Mouse (Mus musculus) limb, embryonic 13.5 days (tissue): ENCODE results near the gene Stk19. TPM values are rescaled to one million over a fixed set of nuclear protein-coding genes. Genes with fewer than 3 reads are reported as not detected.
"Not testable (repeated sequence)": the region's sequence is repeated elsewhere in the genome, so short reads cannot be mapped to it uniquely, and the experiment has no call there.

Source experiments
- ATAC-seq: fragments of 200-750 bp; cut with Nextera tagmentation; 2 replicates; pipeline ENCODE4 v1.8.0; 2017; ENCODE audit warnings: low read depth, moderate number of reproducible peaks, moderate TSS enrichment; ENCODE audit not compliant: low FRiP score
- H3K27ac ChIP-seq: fragments of 300-500 bp; sonication (generic); 2 replicates; pipeline ENCODE4 v1.5.1; 2015; ENCODE audit warnings: inconsistent platforms, mild to moderate bottlenecking, moderate library complexity
- H3K27me3 ChIP-seq: fragments of 300-500 bp; sonication (generic); 2 replicates; pipeline ENCODE4 v1.6.1; 2015; ENCODE audit warnings: mild to moderate bottlenecking, inconsistent platforms
- H3K36me3 ChIP-seq: fragments of 300-500 bp; sonication (generic); 2 replicates; pipeline ENCODE4 v1.6.1; 2015; ENCODE audit warnings: inconsistent platforms, mild to moderate bottlenecking, moderate library complexity
- H3K4me1 ChIP-seq: fragments of 300-500 bp; sonication (generic); 2 replicates; pipeline ENCODE4 v1.6.1; 2015; ENCODE audit warnings: inconsistent platforms
- H3K4me2 ChIP-seq: fragments of 300-500 bp; sonication (generic); replicated peaks from 2 replicates; pipeline ENCODE4 v1.6.1; 2015; ENCODE audit warnings: inconsistent platforms, mild to moderate bottlenecking, moderate library complexity
- H3K4me3 ChIP-seq: fragments of 300-500 bp; sonication (generic); 2 replicates; pipeline ENCODE4 v1.5.1; 2015; ENCODE audit warnings: moderate library complexity, mild to moderate bottlenecking, inconsistent platforms
- H3K9ac ChIP-seq: fragments of 300-500 bp; sonication (generic); 2 replicates; pipeline ENCODE4 v1.6.1; 2015; ENCODE audit warnings: mild to moderate bottlenecking, inconsistent platforms
- H3K9me3 ChIP-seq: fragments of 300-500 bp; sonication (generic); 2 replicates; pipeline ENCODE4 v1.6.1; 2016; ENCODE audit warnings: inconsistent platforms
- WGBS: fragments of 180-500 bp; shearing (Covaris S2); methylation state at CpG from one replicate; pipeline ENCODE4 v1.1.7; 2015; 5-methylcytosine and 5-hydroxymethylcytosine counted together
- polyA plus RNA-seq: library from polyadenylated mRNA; unstranded; fragments of >200 nt; fragmentation: Nextera tagmentation; extraction: Ambion mirVana; gene quantifications from 2 replicates; pipeline ENCODE4 v1.2.1, GENCODE M21; 2015

Gene Stk19
- polyA plus RNA-seq, 1 experiment from 2014 or later = 28.7 TPM

DNA sequence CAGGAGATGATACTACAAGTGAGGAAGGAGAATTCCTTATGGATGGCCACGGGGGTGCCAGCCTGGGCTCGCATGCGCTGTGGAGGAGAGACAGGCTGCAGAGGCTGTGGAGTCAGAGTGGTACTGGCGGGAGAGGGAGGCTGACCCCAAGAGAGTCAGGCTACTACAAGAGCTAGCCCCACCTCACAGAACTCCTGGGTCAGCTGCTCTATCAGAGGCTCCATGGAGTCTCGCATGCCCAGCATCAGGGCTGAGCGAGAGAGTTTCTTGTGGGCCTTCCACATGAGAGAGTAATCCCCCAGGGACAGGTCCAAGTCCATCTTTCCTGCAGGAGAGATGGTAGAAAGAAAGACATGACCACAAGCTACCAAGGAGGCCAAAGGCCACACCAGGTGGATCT lies 33.4 kb downstream of the Stk19 start:
- H3K4me3 ChIP-seq, H3K36me3 ChIP-seq, H3K9ac ChIP-seq, H3K4me2 ChIP-seq, H3K9me3 ChIP-seq, ATAC-seq, H3K27ac ChIP-seq, H3K27me3 ChIP-seq, H3K4me1 ChIP-seq: not testable (repeated sequence)
- 93% methylated on average over 6 of the region's 6 CpGs for WGBS

DNA sequence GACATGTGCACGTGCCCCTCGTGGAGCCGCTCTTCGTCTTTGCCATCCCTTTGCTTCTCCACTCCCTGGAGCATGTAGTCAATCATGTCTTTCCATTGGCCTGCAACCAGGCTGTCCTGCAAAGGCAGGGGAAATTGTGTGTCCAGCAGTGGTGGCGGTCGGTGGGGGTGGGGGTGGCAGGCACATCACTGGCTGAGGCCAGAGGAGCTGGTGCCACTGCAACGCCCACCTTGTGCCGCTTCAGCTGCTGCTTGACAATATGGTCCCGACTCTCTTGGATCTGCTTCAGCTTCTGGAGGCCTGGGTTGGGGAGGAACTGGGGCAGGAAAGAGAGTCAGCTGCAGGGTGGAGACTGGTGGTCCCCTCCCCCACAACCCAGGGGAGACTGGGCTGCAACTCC lies 34.0 kb downstream of the Stk19 start:
- 94% methylated on average over 9 of the region's 9 CpGs for WGBS
- H3K4me3 ChIP-seq, H3K4me1 ChIP-seq, H3K4me2 ChIP-seq, H3K9ac ChIP-seq, H3K27ac ChIP-seq, H3K27me3 ChIP-seq, H3K9me3 ChIP-seq, H3K36me3 ChIP-seq, ATAC-seq: not testable (repeated sequence)

DNA sequence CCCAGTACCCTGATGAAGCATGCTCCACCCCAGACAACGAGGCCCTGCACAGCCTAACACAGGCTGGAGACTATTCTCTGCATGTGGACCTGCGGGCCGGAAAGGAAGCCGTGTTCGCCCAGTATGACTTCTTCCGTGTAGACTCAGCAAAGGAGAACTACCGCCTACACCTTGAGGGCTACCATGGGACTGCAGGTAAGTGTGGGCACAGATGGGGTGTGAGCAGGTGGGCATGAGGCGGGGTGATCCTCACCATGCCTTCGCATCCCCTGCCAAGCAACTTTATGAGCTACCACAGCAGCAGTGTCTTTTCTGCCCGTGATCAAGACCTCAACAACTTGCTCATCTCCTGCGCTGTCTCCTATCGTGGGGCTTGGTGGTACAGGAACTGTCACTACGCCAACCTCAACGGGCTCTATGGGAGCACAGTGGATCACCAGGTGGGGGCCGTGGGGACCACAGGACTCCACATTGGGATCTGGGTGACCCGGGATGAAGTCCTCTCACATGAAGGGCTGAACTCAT lies 35.9 kb downstream of the Stk19 start:
- not testable (repeated sequence) for H3K36me3 ChIP-seq, H3K27ac ChIP-seq, ATAC-seq, H3K4me2 ChIP-seq, H3K4me1 ChIP-seq, H3K9ac ChIP-seq, H3K27me3 ChIP-seq, H3K9me3 ChIP-seq, H3K4me3 ChIP-seq
- WGBS = 95% methylated on average over 16 of the region's 16 CpGs

DNA sequence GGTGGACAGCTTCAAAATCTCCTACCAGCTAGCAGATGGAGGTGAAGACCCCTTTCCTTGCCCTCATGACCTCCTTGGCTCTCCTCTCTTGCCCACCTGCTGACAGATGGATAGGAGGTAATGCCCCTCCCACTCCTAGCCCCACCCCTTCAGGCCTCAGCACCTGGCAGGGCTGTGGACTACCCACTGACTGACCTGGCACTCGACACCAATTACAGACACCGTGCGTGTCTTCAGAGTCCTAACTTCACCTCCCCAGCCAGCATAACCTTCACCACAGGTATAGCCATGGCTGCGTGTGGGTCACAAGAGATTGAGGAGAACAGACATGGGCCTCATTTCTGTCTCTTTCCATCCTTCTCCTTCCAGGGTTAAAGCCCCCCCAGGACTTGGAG lies 37.2 kb downstream of the Stk19 start:
- Histone ChIP-seq H3K4me3 (no peak overlapping the region), H3K4me2 (no peak overlapping the region), H3K4me1 (no peaks in the 10 kb centered on the region), H3K27me3 (no peaks in the 10 kb centered on the region), H3K9ac (no peak overlapping the region), H3K9me3 (no peaks in the 10 kb centered on the region), H3K36me3 (no peaks in the 10 kb centered on the region), H3K27ac (no peak overlapping the region)
- no peak for ATAC-seq
- WGBS = 90% methylated on average over 4 of the region's 4 CpGs

DNA sequence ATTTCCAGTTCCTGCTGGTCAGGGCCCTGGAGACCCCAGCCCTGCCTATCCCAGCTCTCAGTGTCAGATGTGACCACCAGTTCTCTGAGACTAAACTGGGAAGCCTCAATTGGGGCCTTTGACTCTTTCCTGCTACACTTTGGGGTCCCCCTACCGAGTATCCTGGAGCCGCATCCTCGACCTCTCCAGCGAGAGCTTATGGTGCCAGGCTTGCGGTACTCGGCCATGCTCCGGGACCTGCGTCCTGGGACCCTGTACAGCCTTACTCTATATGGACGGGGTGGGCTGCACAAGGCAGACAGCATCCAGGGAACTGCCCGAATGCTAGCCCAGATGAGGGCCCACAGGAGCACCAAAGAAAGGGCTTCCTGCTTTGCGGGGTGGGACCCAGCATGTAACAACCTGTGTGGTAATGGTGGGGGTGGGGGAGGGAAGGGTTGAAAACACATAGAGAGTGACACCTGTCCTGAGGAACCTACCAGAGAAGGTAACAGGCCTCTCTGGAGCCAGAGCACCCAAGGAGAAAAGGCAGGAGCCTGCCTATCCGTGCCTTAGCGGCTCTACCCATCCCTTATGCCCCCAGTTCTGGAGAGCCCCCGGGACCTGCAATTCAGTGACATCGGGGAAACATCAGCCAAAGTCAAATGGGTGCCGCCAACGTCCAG lies 37.7 kb downstream of the Stk19 start:
- H3K9me3 ChIP-seq = no peaks in the 10 kb centered on the region
- no peak overlapping the region for H3K4me2 ChIP-seq
- no peak for ATAC-seq
- 89% methylated on average over 14 of the region's 17 CpGs for WGBS
- H3K4me1 ChIP-seq = no peaks in the 10 kb centered on the region
- H3K27ac ChIP-seq = no peak overlapping the region
- H3K36me3 ChIP-seq = no peaks in the 10 kb centered on the region
- H3K9ac ChIP-seq = no peak overlapping the region
- H3K27me3 ChIP-seq = no peaks in the 10 kb centered on the region
- H3K4me3 ChIP-seq = no peak overlapping the region

DNA sequence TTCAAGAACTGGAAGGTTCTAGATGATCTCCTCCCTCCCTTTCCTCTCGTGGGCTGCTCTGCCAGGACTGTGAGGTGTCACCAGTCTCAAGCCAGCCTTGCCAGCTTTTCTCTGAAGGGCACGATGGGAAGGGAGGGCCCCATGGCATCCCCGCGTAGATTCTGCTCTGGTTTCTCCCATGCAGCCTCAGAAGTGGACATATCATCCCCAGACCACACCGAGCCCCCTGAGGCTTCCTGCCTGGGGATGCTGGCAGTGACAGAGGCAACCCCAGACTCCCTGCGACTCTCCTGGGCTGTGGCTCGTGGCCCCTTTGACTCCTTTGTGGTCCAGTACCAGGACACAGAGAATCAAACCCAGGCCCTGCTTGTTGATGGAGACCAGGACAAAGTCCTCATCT lies 38.7 kb downstream of the Stk19 start:
- not testable (repeated sequence) for H3K4me2 ChIP-seq, H3K4me3 ChIP-seq, H3K9me3 ChIP-seq, H3K36me3 ChIP-seq, H3K27me3 ChIP-seq, ATAC-seq, H3K9ac ChIP-seq, H3K27ac ChIP-seq, H3K4me1 ChIP-seq
- 82% methylated on average over 6 of the region's 7 CpGs for WGBS

DNA sequence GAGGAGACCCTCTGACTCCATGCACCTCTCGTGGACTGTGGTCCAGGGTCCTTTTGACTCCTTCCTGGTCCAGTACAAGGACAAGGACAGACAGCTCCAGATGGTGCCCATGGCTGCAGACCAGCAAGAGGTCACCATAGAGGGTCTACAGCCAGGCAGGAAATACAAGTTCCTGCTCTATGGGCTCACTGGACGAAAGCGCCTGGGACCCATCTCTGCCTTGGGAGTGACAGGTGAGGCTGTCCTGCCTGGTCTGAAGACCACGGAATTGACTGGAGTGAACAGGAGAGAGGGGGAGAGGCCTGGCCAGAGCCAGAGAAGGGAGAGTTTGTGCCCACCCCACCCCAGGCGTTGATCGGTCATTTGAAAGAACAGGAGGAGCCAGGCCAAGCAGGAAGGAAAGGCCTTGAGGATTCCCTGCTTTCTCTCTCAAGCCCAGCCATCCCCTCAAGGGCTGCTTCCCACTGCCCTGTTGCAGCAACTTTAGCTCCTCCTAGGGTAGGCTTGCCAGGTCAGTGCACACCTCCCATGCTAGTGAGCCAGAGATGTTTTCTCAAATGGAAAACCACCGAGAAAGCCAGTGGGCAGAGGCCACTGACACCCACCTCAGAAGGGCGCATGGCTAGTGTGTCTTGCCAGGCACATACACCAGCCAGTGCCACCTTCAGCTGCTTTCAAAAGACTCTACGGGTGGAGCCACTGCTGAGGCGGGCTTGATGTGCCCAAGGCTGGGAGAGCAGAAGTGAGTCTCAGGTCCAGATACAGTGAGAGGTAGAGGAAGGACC lies 39.3 kb downstream of the Stk19 start:
- WGBS = 89% methylated on average over 10 of the region's 10 CpGs
- ATAC-seq = not testable (repeated sequence)

DNA sequence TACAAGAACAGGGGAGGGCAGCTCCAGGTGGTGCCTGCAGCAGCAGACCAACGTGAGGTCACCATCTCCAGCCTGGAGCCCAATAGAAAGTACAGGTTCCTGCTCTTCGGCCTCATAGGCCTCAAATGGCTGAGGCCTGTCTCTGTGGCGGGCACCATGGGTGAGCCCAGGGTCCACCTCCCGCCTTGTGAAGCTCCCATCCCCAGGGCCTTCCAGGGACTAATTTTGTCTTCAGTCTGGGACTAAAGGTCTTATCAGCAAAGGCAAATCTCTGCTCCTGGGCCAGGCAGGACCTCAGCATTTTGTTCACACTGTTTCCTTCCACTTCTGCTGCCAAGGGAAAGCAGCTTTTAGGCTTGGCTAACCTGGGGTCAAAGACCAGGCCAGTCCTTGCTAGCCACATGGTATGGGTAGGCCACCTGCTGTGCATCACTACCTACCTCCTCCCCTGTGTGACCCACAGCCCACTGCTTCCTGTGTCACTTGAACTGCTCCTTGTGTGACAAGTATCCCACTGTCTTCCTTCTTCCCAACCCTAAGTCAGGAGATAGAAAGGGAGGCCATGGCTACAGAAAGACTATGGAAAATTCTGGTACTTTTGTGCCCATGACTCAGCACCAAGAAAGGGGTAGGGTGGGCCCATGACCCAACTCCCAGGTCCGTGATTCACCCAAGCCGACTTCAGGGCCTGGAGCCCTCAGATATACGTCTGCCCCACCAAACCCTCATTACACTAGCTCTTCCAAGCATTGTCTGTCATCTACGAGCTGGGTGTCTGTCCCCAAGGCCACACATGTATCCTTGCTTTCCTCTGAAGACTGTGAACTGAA lies 40.2 kb downstream of the Stk19 start:
- Histone ChIP-seq H3K4me2 (no peak overlapping the region), H3K36me3 (no peaks in the 10 kb centered on the region), H3K4me1 (no peaks in the 10 kb centered on the region), H3K4me3 (no peak overlapping the region), H3K27me3 (no peaks in the 10 kb centered on the region), H3K9me3 (peaks cover 6% of the 10 kb centered on the region), H3K9ac (no peak overlapping the region), H3K27ac (no peak overlapping the region)
- no peak for ATAC-seq
- WGBS = 82% methylated on average over 8 of the region's 8 CpGs

More for the DNA sequence above, 39.3 kb downstream of the Stk19 start:
- H3K4me2 ChIP-seq, H3K4me1 ChIP-seq, H3K9ac ChIP-seq, H3K27me3 ChIP-seq, H3K9me3 ChIP-seq, H3K27ac ChIP-seq, H3K4me3 ChIP-seq, H3K36me3 ChIP-seq: not testable (repeated sequence)

DNA sequence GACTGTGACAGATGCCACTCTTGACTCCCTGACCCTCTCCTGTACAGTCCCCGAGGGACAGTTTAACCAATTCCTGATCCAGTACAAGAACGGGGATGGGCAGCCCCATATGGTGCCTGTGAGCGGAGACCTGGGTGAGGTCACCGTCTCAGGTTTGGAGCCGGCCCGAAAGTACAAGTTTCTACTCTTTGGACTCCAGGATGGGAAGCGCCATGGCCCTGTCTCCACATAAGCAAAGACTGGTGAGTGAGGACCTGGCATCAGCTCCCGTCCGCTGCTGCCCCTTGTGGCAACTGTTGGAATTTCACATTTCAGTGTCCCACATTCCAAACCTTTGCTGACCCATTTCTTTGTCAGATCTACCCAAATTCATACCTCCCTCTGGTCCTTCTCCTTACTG lies 41.1 kb downstream of the Stk19 start:
- WGBS = 63% methylated on average over 9 of the region's 9 CpGs

DNA sequence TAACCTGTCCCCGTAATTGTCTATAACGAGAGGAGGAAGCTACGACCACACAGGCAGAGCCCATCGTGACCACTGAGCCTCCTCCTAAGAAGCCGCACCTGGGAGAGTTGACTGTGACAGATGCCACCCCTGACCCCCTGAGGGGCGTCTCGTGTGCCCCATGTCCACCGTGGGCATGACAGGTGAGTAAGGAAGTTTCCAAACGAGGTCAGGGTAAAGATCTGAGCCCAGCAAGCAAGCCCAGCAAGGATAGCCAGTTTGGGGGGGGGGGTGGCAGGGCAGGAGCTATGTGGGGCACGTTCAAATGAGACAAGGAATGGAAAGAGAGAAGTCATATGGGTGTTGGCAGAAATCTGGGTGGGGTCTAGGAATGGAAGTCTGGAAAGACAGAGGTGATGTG lies 41.7 kb downstream of the Stk19 start:
- H3K9me3 ChIP-seq = peaks cover 6% of the 10 kb centered on the region
- H3K4me3 ChIP-seq = no peak overlapping the region
- no peaks in the 10 kb centered on the region for H3K36me3 ChIP-seq
- H3K27ac ChIP-seq = no peak overlapping the region
- H3K9ac ChIP-seq = no peak overlapping the region
- H3K27me3 ChIP-seq = no peaks in the 10 kb centered on the region
- no peaks in the 10 kb centered on the region for H3K4me1 ChIP-seq
- no peak overlapping the region for H3K4me2 ChIP-seq
- no peak for ATAC-seq
- 81% methylated on average over 10 of the region's 10 CpGs for WGBS

More for the DNA sequence above, 41.1 kb downstream of the Stk19 start:
- Histone ChIP-seq H3K9ac (no peak overlapping the region), H3K36me3 (no peaks in the 10 kb centered on the region), H3K27me3 (no peaks in the 10 kb centered on the region), H3K4me3 (no peak overlapping the region), H3K9me3 (peaks cover 6% of the 10 kb centered on the region), H3K4me1 (no peaks in the 10 kb centered on the region), H3K27ac (no peak overlapping the region), H3K4me2 (no peak overlapping the region)
- no peak for ATAC-seq

DNA sequence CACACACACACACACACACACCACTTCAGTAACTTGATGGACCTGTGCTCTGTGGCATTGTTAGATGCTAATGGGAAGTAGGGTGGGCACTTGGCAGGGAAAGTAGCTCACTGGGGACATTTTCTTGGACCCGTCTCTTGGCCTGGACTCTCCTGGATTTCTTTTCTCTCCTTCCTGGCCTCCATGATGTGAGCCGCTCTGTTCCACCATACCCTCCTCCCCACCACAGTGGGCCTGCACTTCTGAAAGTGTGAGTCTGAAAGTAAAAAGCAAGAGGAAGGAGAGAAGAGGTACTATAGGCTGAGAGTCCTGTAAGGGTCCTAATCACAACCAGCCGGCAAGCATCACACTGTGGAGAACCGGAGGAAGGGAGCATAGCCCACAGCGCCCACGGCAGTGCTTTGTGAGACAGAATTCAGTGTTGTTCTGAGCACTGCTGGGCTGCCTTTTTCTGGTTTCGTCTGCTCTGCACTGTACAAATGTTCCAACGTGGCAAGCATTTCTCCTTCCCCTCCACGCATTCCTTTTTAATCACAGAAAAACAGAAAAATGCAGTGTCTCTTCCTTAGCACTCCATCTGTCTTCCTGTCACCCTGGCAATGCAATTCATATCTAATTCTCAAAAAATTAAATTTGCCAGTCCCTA lies 58.9 kb downstream of the Stk19 start:
- no peak overlapping the region for H3K9ac ChIP-seq
- WGBS = 67% methylated on average over 9 of the region's 9 CpGs
- peaks cover 18% of the 10 kb centered on the region; the same call in 1 of the 2 replicates for H3K9me3 ChIP-seq

More for the DNA sequence above, 58.9 kb downstream of the Stk19 start:
- H3K27ac ChIP-seq = no peak overlapping the region
- H3K4me1 ChIP-seq = no peaks in the 10 kb centered on the region
- no peak for ATAC-seq
- no peak overlapping the region for H3K4me3 ChIP-seq
- no peaks in the 10 kb centered on the region for H3K36me3 ChIP-seq
- no peaks in the 10 kb centered on the region for H3K27me3 ChIP-seq
- H3K4me2 ChIP-seq = no peak overlapping the region
